Mouse (Mus musculus): ENCODE data around the gene Tpsb2.
A peak's percentile ranks its signal among the peaks of the same experiment; 100 is the strongest.

Tpsb2 gene

DNA sequence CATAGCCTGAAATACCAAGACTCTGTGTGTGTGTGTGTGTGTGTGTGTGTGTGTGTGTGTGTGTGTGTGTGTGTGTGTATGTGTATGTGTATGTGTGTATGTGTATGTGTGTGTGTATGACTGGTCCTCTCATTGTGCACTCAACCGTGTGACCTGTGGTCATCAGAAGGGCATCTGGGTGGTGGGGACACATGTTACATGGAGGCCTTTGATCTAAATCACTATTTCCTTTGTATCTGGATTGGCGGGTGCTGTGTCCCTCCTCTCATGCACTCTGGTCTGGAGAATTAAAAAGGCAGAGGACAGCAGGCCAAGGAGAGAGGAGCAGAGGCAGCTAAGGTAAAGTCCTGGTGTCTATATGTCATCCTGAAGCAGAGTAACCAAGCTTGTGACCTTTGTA, at the start of gene Tpsb2:
Gene Tpsb2, plus strand, starts transcription at position 301 of the 400 bp plus-strand sequence.
- DNase-seq (ENCODE audit: low spot score): no peak

DNA sequence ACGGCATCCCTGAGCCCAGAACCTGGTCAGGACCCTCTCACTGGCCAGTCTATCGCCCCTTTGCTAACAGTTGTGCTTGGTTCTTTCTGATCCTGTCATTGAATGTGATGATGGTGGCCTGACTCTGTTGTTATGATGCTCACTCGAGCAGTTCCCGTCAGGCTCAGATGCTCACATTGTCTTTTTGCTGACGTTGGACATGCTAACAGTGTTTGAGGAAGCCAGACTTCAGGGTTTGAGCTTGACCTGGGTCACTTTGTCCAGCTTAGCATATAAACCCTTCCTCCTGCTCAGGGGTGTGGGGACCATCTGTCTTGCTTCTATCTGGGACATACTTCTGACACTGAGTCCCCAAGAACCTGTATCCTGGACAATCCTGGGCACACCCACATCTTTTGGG, 47.8 kb upstream of the Tpsb2 start, which contains the start of gene Prss29:
Gene Prss29, plus strand, starts transcription at position 301 of the 400 bp plus-strand sequence.
- no peak for DNase-seq (ENCODE audit: low spot score)

DNA sequence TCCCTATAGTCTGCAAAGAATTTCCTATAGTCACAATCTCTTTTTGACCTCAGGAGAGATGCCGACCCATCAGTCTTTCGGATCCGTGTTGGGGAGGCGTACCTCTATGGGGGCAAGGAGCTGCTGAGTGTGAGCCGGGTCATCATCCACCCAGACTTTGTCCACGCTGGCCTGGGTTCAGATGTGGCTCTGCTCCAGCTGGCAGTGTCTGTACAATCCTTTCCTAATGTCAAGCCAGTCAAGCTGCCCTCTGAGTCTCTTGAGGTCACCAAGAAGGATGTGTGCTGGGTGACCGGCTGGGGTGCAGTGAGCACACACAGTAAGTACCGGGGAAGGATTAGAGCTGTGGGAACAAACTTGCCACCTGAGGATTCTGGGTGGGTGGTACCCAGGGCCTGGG, 45.3 kb upstream of the Tpsb2 start:
- no peak for DNase-seq (ENCODE audit: low spot score)

DNA sequence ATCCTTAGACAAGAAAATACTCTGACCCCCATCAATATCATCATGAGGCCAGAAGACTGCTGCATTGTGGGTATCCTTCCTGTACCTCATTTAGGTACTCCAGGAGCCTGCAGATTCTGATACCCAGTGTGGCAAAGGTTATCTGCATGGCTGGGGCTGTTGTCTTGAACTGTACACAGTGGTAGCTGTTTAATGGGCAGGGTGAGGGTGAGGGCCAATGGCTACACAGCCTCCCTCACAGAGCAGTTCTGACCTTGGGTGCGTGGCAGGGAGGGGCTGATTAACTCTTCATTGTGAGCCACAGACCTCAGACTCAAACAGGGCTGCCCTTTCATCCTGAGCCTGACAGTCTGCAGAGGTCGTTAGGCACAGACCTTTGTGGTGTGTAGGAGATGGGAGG, 43.2 kb upstream of the Tpsb2 start:
- DNase-seq (ENCODE audit: low spot score): no peak

DNA sequence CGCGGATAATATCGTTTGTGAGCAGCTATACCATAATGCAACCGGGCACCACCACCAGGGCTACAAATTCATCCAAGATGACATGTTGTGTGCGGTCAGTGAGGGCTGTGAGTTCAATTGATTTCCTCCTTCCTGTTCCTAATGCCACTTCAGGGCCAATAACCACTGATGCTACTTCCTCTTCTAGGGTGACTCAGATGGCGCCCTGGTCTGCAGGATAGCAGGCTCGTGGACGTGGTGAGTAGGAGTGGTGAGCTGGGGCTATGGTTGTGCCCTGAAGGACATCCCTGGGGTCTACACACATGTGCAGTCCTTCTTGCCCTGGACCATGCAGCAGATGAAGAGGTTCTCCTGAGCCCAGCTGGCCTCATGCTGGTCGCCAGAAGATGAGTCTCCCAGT, 33.8 kb upstream of the Tpsb2 start:
- no peak for DNase-seq (ENCODE audit: low spot score)

DNA sequence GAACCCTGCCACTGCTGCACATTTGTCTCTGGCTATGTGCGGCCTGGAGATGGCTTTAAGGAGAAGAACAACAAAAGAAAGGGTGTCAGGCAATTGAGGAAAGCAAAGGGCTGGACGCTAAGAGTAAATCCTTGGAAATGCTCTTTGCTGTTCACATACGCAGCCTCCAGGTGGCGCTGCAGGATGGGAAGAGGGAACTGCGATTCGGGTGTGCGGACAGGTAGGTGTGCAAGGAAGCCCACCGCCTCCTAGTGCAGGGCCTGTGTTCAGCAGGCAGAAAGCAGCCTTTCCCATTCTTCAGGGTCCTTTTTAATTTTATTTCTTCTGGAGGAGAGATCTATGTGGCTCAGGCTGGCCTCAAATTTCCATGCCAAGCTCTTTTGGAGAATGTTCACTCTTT, 32.2 kb upstream of the Tpsb2 start:
- DNase-seq (ENCODE audit: low spot score): peak; percentile 27

DNA sequence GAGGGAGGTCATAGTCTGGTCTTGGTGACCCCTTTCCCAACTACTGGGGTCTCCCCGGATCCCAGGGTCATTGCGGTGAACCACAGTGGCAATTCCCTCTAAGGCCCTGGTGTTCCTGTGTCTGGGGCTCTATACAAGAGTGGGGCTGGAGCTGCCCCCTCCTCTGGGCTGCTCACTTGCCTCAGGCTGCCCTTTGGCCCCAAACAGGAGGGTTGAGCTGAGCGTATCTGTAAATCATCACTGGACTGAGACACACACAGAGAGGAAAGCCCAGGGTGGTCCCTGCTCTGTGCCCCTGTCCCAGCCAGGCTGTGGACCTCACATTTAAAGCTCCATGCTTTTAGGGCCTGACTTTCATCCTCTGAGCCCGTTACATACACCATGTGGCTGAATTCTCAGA, 27.9 kb upstream of the Tpsb2 start:
- no peak for DNase-seq (ENCODE audit: low spot score)

DNA sequence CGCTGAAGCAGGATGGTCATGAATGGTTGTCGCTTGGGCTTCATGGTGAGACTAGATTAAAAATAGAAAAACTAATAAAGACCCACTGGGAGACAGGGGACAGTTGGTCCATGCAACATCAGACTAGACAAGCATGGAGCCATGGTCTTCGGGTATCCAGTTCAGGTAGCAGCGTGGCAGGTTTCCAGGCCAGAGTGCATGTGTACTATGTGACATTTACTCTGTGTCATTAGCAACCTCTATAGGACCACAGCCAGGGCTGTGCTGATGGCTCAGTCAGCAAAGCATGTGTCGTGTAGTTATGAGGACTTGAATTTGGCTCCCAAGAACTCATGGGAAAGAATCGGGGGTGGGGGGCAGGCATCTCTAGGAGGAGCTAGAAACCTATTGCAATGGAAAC, 26.1 kb upstream of the Tpsb2 start:
- no peak for DNase-seq (ENCODE audit: low spot score)

DNA sequence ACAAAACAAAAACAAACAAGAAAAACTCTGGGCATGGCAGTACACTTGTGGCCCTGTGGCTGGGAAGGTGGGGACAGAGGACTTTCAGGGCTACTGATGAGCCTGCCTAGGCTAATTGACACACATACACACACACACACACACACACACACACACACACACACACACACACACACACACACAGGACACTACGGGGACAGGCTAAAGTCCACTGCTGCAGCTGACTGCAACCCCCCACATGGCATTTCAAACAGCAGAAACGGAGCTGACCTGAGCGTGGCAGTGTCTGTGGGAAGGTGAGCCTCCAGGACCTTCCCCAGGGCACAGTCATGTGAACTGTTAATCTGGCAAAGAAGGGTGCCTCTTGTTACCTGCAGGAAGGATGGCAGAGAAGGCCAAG, 24.6 kb upstream of the Tpsb2 start:
- no peak for DNase-seq (ENCODE audit: low spot score)

DNA sequence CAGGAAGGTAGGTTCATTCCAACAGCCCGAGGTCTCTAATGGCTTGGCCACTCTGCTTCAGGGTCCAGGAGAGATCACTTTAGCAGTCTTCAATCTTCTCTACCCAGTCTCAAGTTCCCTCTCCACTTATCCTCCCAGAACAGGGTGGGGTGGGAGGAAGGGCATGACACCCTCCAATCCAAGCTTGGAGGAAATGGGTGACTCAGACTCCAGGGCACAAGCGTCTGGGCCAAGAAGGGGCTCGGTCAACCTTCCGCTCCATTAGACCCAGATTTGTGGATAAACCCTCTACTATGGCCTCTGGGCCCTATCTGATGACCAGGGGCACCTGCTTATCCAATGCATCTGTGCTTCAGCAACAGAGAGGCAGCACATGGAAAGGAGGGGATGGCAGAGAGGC, 20.6 kb upstream of the Tpsb2 start, which contains the start of gene Tpsab1:
Gene Tpsab1, minus strand, starts transcription at position 101 of the 400 bp plus-strand sequence.
- DNase-seq (ENCODE audit: low spot score): no peak

DNA sequence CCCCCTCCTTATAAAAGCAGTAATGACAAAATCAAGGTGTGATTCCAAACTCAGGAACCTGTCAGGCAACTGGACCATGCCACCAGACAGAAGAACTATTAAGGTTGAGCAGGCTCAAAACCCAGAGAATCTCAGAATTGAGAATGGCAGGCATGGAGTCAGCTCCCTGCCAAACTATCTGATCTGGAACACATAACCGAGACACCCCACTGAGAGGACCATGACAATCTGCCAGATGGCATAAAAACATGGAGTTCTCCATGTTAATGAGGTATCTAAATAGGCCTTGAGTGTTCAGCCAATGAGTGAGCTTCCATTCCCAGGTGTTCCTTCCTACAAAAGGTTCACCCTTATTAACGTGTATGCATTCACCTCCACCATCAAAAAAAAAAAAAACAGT, 4.8 kb upstream of the Tpsb2 start:
- no peak for DNase-seq (ENCODE audit: low spot score)

DNA sequence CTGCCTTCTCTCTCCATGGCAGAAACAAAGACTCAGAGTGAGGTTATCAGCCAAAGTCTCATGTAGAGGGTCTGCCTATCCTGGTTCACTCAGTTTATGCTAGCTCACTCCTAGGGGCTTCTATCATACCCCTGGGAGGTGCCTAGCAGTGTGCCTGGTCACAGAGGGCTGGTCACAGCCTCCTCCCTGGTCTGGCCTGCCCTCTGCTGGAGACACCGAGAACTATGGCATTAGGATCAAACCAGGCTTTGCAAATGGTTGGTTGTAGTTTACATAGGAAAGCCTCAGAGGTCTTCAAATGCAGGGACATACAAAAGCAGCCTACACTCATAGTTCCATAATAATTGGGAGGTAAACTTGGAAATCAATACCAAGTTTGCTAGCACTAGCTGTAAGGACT, 2.4 kb upstream of the Tpsb2 start:
- no peak for DNase-seq (ENCODE audit: low spot score)

DNA sequence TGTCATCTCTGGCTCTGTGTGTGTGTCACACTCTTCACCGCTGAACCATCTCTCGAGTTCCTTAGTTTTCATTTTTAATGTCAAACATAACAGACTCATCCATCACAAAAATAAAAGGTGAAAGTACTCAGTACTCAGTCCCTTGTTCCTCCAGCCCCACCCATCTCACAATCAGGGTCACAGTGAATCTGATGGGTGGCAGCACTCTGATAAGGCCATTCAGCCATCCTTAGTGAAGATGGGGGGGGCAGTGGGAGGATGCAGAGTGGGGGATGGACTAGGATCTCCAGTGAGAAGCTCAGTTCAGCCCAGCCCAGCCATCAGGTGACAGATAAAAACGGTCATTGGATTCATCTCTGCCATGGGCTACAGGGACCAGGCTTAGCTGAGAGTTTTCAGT, 2.9 kb downstream of the Tpsb2 start, which contains the start of gene Tpsg1:
Gene Tpsg1, plus strand, starts transcription at position 301 of the 400 bp plus-strand sequence.
- no peak for DNase-seq (ENCODE audit: low spot score)

DNA sequence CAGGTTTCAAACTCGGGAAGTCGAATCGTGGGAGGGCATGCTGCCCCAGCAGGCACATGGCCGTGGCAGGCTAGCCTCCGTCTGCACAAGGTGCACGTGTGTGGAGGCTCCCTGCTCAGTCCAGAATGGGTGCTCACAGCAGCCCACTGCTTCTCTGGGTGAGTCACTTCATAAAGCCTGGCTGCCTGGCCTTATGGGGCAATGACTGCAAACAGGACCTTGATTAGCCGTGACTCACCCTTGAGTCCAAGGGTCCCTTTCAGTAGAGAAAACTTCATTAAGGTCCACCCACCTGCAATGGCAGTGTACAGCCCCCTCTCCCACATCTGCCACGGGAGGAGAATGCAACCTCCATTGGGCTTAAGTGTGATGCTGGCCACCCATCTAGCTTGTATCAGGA, 6.4 kb downstream of the Tpsb2 start:
- no peak for DNase-seq (ENCODE audit: low spot score)

DNA sequence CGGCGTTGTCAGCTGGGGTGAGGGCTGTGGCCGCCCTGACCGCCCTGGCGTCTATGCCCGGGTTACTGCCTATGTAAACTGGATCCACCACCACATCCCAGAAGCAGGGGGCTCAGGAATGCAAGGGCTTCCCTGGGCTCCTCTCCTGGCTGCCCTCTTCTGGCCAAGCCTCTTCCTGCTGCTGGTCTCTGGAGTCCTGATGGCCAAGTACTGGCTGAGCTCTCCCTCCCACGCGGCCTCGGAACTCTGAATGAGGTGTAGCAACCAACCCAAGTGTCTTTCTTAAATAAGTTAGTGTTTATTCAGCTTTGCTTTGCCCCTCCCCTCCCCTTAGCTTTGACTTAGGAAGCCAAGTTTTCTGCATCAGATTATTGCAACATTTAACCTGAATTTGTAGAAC, 7.9 kb downstream of the Tpsb2 start:
- DNase-seq (ENCODE audit: low spot score): no peak

DNA sequence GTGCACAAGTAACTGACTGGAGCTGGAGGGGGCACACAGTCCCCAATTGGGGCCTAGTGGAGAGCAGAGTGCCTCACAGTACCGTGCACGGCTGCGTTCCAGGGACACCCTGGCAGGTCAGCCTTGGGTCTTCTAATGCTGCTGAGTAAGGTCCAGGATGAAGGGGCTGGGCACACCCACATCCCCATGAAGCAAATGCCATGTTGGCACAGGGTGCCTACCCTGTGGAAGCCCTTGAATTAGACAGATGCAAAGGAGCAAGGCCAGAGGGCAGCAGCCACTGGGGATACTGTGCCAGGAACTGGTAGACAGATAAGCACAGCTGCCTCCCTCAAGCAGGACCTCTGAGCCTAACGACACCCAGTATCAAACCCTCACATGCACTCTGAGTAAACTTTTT, 28.4 kb downstream of the Tpsb2 start:
- DNase-seq (ENCODE audit: low spot score): no peak

DNA sequence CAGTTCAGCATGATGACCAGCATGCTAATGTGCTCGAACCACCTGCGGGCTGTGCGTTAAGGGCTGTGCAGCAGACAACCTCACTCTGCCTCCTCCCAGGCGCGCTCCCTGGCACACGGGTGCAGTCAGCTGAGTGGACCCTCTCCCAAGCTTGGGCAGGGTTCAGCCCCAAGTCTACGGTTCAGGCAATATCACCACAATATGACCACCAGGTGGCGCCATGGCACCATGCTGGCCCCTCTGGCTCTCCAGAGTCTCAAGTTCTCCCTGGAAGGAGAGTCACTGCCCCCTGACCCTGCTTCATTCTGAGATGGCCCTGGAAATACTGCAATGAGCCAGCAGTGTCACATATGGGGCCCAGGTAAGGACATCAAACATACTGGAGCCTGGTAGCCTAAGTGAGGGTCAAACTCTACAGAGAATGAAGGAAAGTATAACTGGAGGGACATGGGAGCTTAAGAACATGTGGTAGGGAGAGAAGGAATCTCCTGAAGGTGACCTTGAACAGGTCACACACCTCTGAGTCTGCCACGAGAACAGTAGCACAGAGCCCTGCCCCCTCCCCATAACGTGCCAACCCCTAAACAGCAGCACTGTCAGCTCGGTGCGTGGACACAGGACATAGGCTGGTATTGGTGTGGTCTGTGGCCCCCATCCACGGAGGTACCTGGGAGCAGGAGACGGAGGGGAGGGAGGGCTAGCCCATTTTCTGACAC, 31.9 kb downstream of the Tpsb2 start:
- DNase-seq (ENCODE audit: low spot score): peak; percentile 52

DNA sequence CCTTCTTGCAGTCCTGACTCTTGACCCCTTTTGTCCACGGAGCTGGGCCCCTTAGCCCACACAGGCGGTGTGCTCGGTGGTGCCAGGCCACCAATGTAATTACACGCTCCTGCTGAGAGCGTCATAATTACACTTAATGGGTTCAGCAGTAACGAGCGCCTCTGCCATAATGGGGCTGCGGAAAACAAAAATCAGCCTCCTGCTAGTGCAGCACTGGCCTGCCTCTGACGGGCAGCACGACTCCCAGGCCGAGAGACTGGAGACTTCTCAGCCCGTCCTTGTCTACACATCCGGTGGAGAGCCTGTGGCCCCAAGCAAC, 32.4 kb downstream of the Tpsb2 start:
- DNase-seq (ENCODE audit: low spot score): no peak

DNA sequence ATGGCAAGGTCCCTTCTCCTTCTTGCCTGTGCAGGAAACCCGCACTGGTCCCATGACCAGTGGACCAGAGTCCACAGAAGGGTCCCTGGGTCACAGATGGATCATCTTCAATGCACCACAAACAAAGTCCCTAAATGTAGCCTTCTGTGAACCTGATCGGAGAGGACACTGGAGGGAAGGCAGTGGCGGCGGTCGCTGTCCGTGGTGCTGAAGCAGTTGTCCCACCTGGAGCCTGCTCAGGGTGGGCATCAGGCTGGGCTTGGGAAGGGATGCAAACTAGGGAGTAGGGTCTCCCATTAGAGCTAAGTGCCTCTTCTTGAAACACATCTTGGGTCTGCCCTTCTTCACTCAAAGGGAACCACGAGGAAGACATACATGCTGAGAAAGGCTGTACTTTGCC, 34.3 kb downstream of the Tpsb2 start:
- no peak for DNase-seq (ENCODE audit: low spot score)

DNA sequence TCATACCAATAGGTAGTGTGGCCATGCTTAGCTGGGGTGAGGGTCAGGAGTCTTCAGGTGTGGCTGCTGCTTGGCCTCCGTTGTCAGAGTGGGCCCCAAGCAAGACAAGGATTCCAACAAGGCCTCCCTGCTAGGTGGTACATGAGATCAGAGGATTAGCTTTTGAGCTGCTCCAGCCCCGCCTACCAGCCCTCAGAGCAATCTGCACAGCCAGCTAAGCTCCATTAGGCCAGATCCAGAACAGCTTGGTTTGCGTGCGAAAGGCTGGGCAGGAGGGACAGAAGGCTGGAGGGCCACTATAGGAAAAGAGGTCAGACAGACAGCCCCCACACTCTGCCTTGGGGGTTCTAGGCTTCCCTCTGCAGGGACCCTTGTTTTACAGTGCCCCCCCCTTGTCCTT, 35.4 kb downstream of the Tpsb2 start:
- no peak for DNase-seq (ENCODE audit: low spot score)

DNA sequence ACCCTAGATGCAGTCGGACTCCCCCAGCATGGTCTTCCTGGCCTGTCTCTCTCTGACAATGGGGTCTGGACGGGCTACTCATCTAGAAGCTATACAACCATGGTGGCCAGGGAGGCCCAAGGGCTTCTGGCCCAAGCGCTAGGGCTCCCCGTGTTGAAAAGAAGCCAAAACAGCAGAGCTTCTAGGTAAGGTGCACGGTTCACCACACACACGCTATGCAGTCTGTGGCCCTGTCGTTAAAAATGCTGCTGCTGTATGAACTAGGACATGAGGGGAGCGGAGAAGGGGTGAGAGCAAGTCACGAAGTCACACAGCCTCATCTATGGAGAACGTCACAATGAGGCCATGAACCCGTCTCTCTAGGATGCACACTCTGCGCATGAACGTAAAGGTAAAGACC, 36.1 kb downstream of the Tpsb2 start:
- DNase-seq (ENCODE audit: low spot score): no peak

DNA sequence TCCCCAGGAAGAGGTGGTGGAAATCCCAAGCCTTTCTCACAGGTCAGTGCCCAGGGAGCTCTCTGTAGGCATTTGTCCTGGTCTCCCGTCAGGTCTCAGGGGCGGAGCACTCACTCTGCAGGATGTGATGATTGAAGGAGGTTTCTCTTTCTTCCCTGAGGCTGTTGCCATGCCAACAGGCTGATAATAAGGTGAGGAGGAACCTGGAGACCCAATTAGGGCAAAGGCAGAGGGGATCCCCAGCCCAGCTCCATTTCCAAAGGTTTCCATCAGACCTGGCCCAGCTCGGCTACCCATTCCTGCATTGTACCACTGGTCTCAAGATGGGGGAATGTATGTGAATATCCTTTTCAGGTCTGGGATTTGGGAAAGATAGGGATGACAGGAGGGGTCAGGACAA, 38.1 kb downstream of the Tpsb2 start:
- DNase-seq (ENCODE audit: low spot score): no peak

DNA sequence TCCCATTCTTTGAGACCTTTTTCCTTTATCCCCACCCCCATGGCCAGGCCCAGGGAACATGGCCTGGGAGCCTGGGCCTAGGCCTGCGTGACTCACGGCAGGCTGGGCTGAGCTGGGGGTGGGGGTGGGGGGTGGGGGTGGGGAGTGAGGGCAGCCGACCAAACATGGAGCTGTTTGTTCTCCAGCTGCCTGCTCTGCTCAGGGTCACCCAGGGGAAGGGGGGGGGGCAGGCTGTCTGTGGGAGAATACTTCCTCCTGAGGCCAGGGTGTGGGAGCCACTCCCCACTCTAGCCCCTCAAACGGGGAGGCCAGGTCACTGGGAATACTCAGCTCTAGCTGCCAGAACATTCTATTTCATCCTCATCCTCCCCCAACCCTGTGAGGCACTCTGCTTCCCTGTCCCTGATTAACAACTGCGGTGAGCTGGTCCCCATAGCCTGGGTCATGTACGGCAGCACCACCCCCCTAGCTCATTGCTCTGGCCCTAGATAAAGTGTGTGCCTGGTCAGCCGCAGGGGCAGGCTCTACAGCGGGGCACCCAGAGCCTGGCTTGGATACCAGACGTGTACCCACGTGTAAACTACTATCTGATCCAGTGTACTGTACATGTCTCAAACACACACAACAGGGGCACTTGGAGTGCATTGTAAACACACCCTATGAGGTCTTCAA, 39.3 kb downstream of the Tpsb2 start:
- DNase-seq (ENCODE audit: low spot score): no peak

DNA sequence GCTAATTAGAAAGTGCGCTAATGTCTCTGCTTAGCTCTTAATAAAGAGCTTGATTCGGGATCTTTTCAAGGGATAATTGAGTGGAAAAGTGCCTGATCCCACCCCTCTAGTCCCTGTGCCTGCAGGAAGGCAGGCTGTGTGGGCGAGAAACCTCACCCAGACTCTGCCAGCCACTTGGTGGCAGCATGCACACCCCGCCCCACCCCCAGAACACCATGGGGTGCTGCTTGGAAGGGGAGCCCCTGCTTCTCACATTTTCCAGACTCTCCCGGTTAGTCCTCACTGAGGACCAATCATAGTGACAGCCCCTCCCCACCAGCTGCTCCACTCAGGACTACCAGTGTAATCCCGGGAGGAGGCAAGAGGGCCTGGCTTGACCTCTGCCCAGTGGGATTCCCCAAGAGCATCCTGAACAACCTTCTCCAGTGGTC, 39.9 kb downstream of the Tpsb2 start:
- no peak for DNase-seq (ENCODE audit: low spot score)
